Mouse (Mus musculus) gastrocnemius, postnatal 36 days (tissue): ENCODE measurements around the gene Nmt1. TPM values are rescaled to one million over a fixed set of nuclear protein-coding genes. Genes with fewer than 3 reads are reported as not detected.

Experiments
- DNase-seq, 2 experiments: peaks; one replicate each; pipeline ENCODE4 v3.0.0; 2022
- intact Hi-C: fragments of 180-260 bp; cut with DNase I; formaldehyde crosslinking; loops from one replicate; pipeline ENCODE4 v1.15.1; 2025
- long read RNA-seq, 2 experiments: library from polyadenylated mRNA; stranded (forward); transcript quantifications; one replicate each; pipeline ENCODE4 v2.0.0; 2021
- total RNA-seq, 2 experiments: library from RNA; stranded (reverse); gene quantifications; 2 replicates each; pipeline ENCODE4 v1.2.3; 2021

Gene Nmt1
- 10 to 100 TPM; 44.6 to 47.2 TPM for total RNA-seq
- long read RNA-seq, experiment 1, full-length matches to known transcripts = 31 of 60 reads
- long read RNA-seq, experiment 1, partial matches to known transcripts = 25 of 60 reads
- long read RNA-seq, experiment 1, other reads (novel, unspliced or antisense) = 4 of 60 reads
- long read RNA-seq, experiment 2, full-length matches to known transcripts = 35 of 103 reads
- long read RNA-seq, experiment 2, partial matches to known transcripts = 61 of 103 reads
- long read RNA-seq, experiment 2, other reads (novel, unspliced or antisense) = 7 of 103 reads

GRCm38 (mm10) chr11:103028176-103028891 lies at the start of gene Nmt1, which contains the start of gene Dcakd:
TSS of gene Nmt1 (plus strand) at chr11:103028190.
TSS of gene Dcakd (minus strand) at chr11:103028333.
- intact Hi-C loops = no loop called here
- peak; percentile 88 to 92 for DNase-seq

- no peak for DNase-seq
- intact Hi-C loops = no loop called here
Observed at GRCm38 (mm10) chr11:102981151-102981890, 46.7 kb upstream of the Nmt1 start.

GRCm38 (mm10) chr11:102984086-102984485 lies 43.9 kb upstream of the Nmt1 start:
- no peak for DNase-seq
- intact Hi-C loops = no loop called here

- DNase-seq = no peak
- intact Hi-C loops = no loop called here
Observed at GRCm38 (mm10) chr11:102984615-102985014, 43.4 kb upstream of the Nmt1 start.

- intact Hi-C loops = no loop called here
- no peak for DNase-seq
Observed at GRCm38 (mm10) chr11:102985160-102985559, 42.8 kb upstream of the Nmt1 start.

- intact Hi-C loops = no loop called here
Observed at GRCm38 (mm10) chr11:102989641-102990151, 38.3 kb upstream of the Nmt1 start.

GRCm38 (mm10) chr11:102990152-102990663 lies 37.8 kb upstream of the Nmt1 start:
- intact Hi-C loops = no loop called here
- DNase-seq = no peak

More at GRCm38 (mm10) chr11:102989641-102990151, 38.3 kb upstream of the Nmt1 start:
- no peak for DNase-seq

GRCm38 (mm10) chr11:102991681-102992080 lies 36.3 kb upstream of the Nmt1 start:
- DNase-seq = no peak
- intact Hi-C loops = no loop called here

- peak; percentile 57 to 61 for DNase-seq
- intact Hi-C loops = loop anchor here (1.0 kb wide), 1 partner anchor 94 kb away; no protein-coding TSS in a partner anchor
Observed at GRCm38 (mm10) chr11:102992940-102993339, 35.0 kb upstream of the Nmt1 start.

GRCm38 (mm10) chr11:102993420-102994029 lies 34.5 kb upstream of the Nmt1 start:
- DNase-seq = no peak
- intact Hi-C loops = loop anchor here (1.0 kb wide), 1 partner anchor 94 kb away; no protein-coding TSS in a partner anchor

GRCm38 (mm10) chr11:102994952-102995351 lies 33.0 kb upstream of the Nmt1 start:
- intact Hi-C loops = loop anchor here (5.0 kb wide), 2 partner anchors 57 to 223 kb away; no protein-coding TSS in a partner anchor
- no peak for DNase-seq

- intact Hi-C loops = loop anchor here (5.0 kb wide), 2 partner anchors 56 to 224 kb away; no protein-coding TSS in a partner anchor
- no peak for DNase-seq
Observed at GRCm38 (mm10) chr11:102996385-102996784, 31.6 kb upstream of the Nmt1 start.

- DNase-seq = no peak
- intact Hi-C loops = loop anchor here (5.0 kb wide), 2 partner anchors 55 to 225 kb away; no protein-coding TSS in a partner anchor
Observed at GRCm38 (mm10) chr11:102996991-102997770, 30.8 kb upstream of the Nmt1 start.

- intact Hi-C loops = loop anchor here (5.0 kb wide), 2 partner anchors 54 to 226 kb away; no protein-coding TSS in a partner anchor
- no peak for DNase-seq
Observed at GRCm38 (mm10) chr11:102998254-102998576, 29.8 kb upstream of the Nmt1 start.

- intact Hi-C loops = loop anchor here (5.0 kb wide), 2 partner anchors 54 to 226 kb away; no protein-coding TSS in a partner anchor
- DNase-seq = no peak
Observed at GRCm38 (mm10) chr11:102998577-102999316, 29.2 kb upstream of the Nmt1 start.

- intact Hi-C loops = loop anchor here (5.0 kb wide), 2 partner anchors 53 to 227 kb away; no protein-coding TSS in a partner anchor
- DNase-seq = no peak
Observed at GRCm38 (mm10) chr11:102999317-102999970, 28.5 kb upstream of the Nmt1 start.

- intact Hi-C loops = no loop called here
- no peak for DNase-seq
Observed at GRCm38 (mm10) chr11:103000111-103000510, 27.9 kb upstream of the Nmt1 start.

- no peak for DNase-seq
- intact Hi-C loops = no loop called here
Observed at GRCm38 (mm10) chr11:103001063-103001462, 26.9 kb upstream of the Nmt1 start.
